Mouse (Mus musculus) macrophage (primary cell): ENCODE measurements around the gene Camta2. TPM values are rescaled to one million over a fixed set of nuclear protein-coding genes. Genes with fewer than 3 reads are reported as not detected.

ENCODE experiments used
- H3K27ac ChIP-seq: fragments of 350-480 bp; formaldehyde crosslinking; 2 replicates; pipeline ENCODE4 v1.9.0; 2021
- H3K36me3 ChIP-seq: fragments of 350-480 bp; formaldehyde crosslinking; 2 replicates; pipeline ENCODE4 v1.9.0; 2021; ENCODE audit errors: inconsistent target
- H3K4me3 ChIP-seq: fragments of 350-480 bp; formaldehyde crosslinking; 2 replicates; pipeline ENCODE4 v1.9.0; 2021; ENCODE audit errors: inconsistent target
- H3K79me2 ChIP-seq: fragments of 350-480 bp; formaldehyde crosslinking; 2 replicates; pipeline ENCODE4 v1.9.0; 2021; ENCODE audit errors: inconsistent target
- WGBS: methylation state at CpG from one replicate; pipeline ENCODE4 v1.1.7; 2026; ENCODE audit warnings: inconsistent platforms; ENCODE audit not compliant: missing documents; 5-methylcytosine and 5-hydroxymethylcytosine counted together
- polyA plus RNA-seq: library from polyadenylated mRNA; stranded (reverse); fragments of 250-400 nt; gene quantifications from 3 replicates; pipeline ENCODE4 v1.2.4, GENCODE M21; 2018; ENCODE audit warnings: inconsistent platforms

Gene Camta2
- polyA plus RNA-seq, 1 experiment from 2014 or later, result 41.4 TPM

DNA sequence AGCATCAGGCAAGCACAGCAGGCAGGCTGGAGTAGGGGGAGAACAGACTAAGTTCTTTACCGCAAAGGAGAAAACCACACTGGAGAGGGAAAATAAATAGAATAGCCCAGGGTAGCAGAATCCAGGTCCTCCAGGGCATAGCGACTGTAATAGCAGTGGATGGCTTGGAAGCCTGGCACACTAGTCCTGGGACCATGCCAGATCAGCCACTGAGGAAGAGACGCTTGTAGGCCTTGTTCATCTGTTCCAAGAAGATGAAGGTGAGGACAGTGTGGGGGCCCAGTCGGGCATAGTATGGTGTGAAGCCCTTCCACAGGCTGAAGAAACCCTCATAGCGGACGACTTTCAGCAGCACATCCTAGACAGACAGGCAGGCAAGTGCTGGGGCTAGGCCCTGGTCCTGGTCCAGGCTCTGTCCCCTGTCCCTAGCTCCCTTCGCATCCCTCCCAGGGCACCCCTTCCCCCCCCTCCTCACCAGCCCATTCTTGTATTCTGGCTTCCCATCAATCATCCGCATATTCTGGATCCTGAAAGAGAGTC is 43.3 kb downstream of the Camta2 start:
- peaks cover 37% of the 10 kb centered on the region; the same call in 1 of the 2 replicates for H3K36me3 ChIP-seq
- no peak overlapping the region for H3K4me3 ChIP-seq
- H3K27ac ChIP-seq, result no peak overlapping the region
- 96% methylated on average over 8 of the region's 8 CpGs for WGBS
- H3K79me2 ChIP-seq, result peaks cover 43% of the 10 kb centered on the region

GRCm38 (mm10) chr11:70643051-70643450 is 44.9 kb downstream of the Camta2 start:
- Histone ChIP-seq H3K79me2 (peaks cover 27% of the 10 kb centered on the region), H3K36me3 (peaks cover 29% of the 10 kb centered on the region; the same call in 1 of the 2 replicates), H3K4me3 (no peak overlapping the region), H3K27ac (no peak overlapping the region)
- whole genome bisulfite sequencing, result 100% methylated on average over 6 of the region's 6 CpGs

DNA sequence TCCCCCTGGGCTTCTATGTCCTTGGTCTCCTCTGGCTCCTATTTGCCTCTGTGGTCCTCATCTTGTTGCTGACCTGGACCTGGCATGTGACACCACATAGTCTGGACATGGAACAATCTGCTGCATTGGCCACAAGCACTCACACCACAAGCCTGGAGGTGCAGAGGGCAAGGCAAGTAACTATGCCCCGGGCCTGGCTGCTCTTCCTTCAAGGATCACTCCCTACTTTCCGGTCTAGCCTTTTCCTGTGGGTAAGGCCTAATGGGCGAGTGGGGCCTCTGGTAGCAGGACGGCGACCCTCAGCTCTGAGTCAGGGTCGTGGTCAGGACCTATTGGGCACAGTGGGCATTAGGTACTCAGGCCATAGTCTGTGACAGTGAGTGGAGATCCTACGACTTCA is 46.7 kb downstream of the Camta2 start:
- Histone ChIP-seq H3K27ac (no peak overlapping the region), H3K4me3 (no peak overlapping the region), H3K36me3 (peaks cover 29% of the 10 kb centered on the region; the same call in 1 of the 2 replicates), H3K79me2 (peaks cover 16% of the 10 kb centered on the region)
- WGBS, result 80% methylated on average over 7 of the region's 7 CpGs

DNA sequence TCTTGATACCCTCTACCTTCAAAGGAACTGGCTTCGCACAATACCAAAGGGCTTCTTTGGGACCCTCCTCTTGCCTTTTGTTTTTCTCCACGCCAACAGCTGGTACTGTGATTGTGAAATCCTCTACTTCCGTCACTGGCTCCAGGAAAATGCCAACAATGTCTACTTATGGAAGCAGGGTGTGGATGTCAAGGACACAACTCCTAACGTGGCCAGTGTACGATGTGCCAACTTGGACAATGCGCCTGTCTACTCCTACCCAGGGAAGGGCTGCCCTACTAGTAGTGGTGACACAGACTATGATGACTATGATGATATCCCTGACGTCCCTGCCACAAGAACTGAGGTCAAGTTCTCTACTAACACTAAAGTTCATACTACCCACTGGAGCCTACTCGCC is 47.9 kb downstream of the Camta2 start:
- H3K36me3 ChIP-seq, result peaks cover 20% of the 10 kb centered on the region; the same call in 1 of the 2 replicates
- H3K4me3 ChIP-seq, result no peak overlapping the region
- H3K27ac ChIP-seq, result no peak overlapping the region
- 94% methylated on average over 8 of the region's 8 CpGs for WGBS
- peaks cover 3% of the 10 kb centered on the region; the same call in 1 of the 2 replicates for H3K79me2 ChIP-seq

GRCm38 (mm10) chr11:70638714-70639278 is 49.1 kb downstream of the Camta2 start, which contains the start of gene Gp1ba:
Gene Gp1ba (plus strand): TSS chr11:70639122.
- Histone ChIP-seq H3K36me3 (peaks cover 9% of the 10 kb centered on the region; the same call in 1 of the 2 replicates), H3K27ac (no peak within 1 kb of the TSS), H3K4me3 (no peak within 1 kb of the TSS), H3K79me2 (no peaks in the 10 kb centered on the region)
- 17% methylated on average over 5 of the region's 5 CpGs for WGBS

DNA sequence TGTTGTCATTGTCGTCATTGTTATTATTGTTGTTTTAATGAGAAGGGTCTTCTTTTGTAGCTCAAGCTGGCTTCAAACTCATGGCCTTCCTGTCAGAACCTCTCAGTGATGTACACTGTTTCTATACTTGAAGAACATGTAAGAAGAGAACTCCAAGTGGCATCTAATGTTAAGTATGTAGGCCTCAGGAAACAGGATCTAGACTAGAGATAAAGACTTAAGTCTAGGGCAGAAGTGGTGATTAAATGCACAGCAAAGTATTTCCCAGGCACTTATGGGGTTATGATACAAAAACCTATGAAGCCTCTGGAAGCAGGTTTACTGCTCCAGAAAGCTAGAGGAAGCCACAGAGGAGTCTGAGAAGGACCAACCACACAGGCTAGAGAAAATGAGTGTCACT is 49.6 kb downstream of the Camta2 start:
- Histone ChIP-seq H3K27ac (no peak overlapping the region), H3K36me3 (peaks cover 4% of the 10 kb centered on the region; the same call in 1 of the 2 replicates), H3K79me2 (no peaks in the 10 kb centered on the region), H3K4me3 (no peak overlapping the region)
- 53% methylated on average over 1 of the region's 1 CpGs for WGBS

GRCm38 (mm10) chr11:70637764-70638163 is 50.1 kb downstream of the Camta2 start:
- WGBS, result 92% methylated on average over 1 of the region's 1 CpGs
- H3K4me3 ChIP-seq, result no peak overlapping the region
- H3K79me2 ChIP-seq, result no peaks in the 10 kb centered on the region
- H3K27ac ChIP-seq, result no peak overlapping the region
- no peaks in the 10 kb centered on the region for H3K36me3 ChIP-seq

DNA sequence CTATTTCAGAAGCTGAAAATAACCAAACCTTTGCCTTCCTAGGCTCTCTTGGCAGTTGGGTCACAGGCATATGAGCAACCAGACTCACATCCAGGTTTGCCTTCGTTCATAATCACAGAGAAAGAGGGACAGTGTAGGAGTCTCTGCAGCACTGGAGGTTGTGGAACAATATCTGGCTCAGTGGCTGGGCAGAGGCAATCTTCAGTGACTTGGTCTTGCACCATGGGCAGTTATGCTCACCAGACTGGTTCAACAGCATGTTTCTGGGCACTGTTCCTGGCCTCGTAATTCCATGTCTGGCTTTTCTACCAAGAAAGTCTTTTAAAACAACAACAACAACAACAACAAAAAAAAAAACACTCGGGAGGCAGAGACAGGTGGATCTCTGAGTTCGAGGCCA is 52.3 kb downstream of the Camta2 start:
- 95% methylated on average over 2 of the region's 4 CpGs for WGBS
- Histone ChIP-seq H3K4me3 (no peak overlapping the region), H3K36me3 (no peaks in the 10 kb centered on the region), H3K27ac (no peak overlapping the region), H3K79me2 (no peaks in the 10 kb centered on the region)

DNA sequence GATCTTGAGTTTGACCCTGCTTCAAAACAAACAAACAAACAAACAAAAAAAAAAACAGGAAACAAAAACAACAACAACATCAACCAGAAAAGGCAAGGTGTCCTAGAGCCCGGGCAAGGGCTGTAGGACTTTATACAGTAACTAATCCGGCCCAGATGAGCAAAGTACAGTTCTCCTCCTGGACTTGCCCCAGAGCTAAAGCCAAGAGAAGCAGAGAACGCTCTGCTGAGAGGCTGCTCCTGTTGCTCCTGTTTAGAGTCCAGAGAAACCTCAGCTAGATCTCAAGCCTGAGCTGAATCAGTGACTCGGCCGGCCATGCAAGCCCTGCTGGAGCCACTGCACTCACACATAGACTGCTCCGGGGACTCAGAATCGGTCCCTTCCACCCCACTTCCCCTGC is 57.8 kb downstream of the Camta2 start:
- Histone ChIP-seq H3K4me3 (no peak overlapping the region), H3K27ac (no peak overlapping the region), H3K79me2 (no peaks in the 10 kb centered on the region), H3K36me3 (no peaks in the 10 kb centered on the region)
- 61% methylated on average over 7 of the region's 7 CpGs for whole genome bisulfite sequencing

DNA sequence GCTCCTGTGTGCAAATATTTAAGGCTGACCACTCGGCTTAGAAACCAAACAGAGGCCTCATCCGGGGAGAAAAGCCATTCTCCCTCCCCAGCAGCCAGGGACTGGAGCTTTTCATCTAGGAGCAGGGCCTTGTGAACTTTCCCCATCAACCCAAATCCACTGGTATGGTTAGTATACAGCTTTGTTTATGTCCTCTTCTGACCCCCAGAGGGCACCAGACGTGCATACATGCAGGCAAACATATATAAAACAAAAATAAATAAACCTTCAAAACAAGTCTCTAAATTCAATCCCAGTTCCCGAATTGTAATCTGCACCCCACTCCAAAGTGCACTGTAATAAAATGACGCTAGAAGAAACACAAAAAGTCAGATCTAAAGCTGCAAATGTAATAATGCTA is 58.3 kb downstream of the Camta2 start:
- 62% methylated on average over 5 of the region's 5 CpGs for WGBS
- Histone ChIP-seq H3K4me3 (no peak overlapping the region), H3K27ac (no peak overlapping the region), H3K79me2 (no peaks in the 10 kb centered on the region), H3K36me3 (no peaks in the 10 kb centered on the region)

GRCm38 (mm10) chr11:70628431-70628830 is 59.5 kb downstream of the Camta2 start:
- Histone ChIP-seq H3K4me3 (no peak overlapping the region), H3K27ac (no peak overlapping the region), H3K36me3 (no peaks in the 10 kb centered on the region), H3K79me2 (no peaks in the 10 kb centered on the region)
- 67% methylated on average over 2 of the region's 2 CpGs for WGBS

DNA sequence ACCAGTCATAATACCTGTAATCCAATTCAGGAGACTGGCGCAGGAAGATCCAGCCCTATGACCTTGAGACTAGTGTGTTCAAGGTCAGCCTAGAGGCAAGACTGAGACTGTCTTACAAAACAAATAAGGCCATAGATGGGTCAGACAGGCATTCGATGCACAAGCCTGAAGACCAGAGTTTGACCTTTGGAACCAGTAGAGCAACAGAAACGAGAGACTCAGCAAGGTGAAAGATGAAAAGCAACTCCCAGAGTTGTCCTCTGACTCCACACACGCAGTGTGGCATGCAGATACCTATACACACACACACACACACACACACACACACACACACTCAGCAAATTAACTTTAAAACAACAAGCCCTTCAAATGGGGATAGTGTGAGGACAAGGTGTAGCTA is 61.0 kb downstream of the Camta2 start:
- Histone ChIP-seq H3K27ac (no peak overlapping the region), H3K79me2 (no peaks in the 10 kb centered on the region), H3K36me3 (no peaks in the 10 kb centered on the region), H3K4me3 (no peak overlapping the region)
- WGBS, result 96% methylated on average over 3 of the region's 4 CpGs

- Histone ChIP-seq H3K36me3 (no peaks in the 10 kb centered on the region), H3K27ac (no peak overlapping the region), H3K79me2 (no peaks in the 10 kb centered on the region), H3K4me3 (no peak overlapping the region)
- whole genome bisulfite sequencing, result 55% methylated on average over 3 of the region's 4 CpGs
Observed at GRCm38 (mm10) chr11:70625473-70625872, 62.4 kb downstream of the Camta2 start.

DNA sequence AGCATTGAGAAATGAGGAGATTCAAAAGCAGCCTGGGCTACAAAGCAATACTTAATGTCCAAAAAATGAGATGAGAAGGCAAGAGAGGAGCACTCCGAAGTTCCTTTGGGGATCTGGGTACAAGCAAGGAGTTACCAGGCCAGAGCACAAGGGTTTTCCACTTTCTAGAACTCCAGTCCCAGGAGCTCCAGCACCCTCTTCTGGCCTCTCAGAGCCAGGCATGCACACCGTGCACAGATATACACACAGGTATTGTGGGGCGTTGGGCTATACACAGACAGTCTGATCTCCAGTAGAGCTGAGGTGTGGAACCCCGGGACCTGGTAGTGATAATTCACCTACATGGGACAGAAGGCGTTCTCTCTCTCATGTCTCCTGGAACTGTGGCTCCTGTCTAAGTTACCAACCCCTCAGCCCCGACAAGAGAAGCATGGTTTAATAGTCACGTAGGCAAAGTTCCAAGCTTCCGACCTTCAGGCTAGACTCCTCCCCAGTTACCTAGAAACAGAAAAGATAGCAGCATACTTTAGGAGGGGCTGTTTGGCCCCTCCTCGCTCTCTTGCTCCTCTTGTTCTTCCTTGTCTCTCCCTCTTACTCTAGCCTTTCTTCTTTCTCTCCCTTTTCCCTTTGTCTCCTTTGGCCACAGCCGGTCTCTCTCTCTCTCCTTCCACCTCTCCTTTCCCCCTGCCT is 64.7 kb downstream of the Camta2 start:
- Histone ChIP-seq H3K79me2 (no peaks in the 10 kb centered on the region), H3K27ac (no peak overlapping the region), H3K4me3 (no peak overlapping the region), H3K36me3 (no peaks in the 10 kb centered on the region)
- WGBS, result 91% methylated on average over 9 of the region's 10 CpGs
